Mouse (Mus musculus): ENCODE measurements around the gene Zbtb40.

The Zbtb40 gene

DNA sequence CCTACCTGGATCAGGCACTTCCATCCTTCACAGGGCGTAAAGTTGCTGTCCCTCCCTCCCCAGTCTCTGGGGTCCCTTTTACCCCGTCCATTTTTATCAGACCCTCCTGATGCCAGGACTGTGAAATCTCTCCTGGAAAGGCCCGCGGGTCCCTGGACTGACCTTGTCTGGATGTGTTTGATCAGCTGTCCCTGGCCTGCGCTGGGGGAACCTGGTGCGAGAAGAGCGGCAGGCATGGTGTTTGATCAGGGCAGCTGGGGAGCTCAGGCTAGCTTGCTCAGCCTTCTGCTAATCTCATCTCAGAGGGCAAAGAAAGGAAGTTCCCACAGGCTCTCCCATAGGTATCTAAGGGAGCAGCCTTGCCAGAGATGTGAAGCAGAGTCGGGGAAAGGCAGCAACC lies 71.4 kb downstream of the Zbtb40 start:
- no peak for DNase-seq (ENCODE audit: inconsistent ontology term)

DNA sequence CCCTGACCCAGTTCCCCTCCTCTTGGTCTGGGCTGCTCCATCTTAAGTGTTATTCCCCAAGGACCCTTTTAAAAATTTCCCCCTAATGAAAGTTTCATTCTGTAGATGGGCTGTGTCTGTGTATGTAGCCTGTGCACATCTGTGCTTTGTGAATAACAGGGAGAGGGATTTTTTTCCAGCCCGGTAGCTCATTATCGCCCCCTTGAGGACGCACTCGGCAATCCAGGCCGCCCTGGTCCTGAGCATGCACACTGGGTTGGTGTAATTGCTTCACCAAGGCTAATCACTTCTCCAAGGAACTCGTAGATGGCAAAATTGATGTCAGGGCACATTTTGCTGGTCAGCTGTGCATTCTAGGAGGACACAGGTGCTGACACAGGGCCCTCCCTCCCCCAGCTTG lies 77.7 kb downstream of the Zbtb40 start:
- DNase-seq (ENCODE audit: inconsistent ontology term): peak; percentile 12

DNA sequence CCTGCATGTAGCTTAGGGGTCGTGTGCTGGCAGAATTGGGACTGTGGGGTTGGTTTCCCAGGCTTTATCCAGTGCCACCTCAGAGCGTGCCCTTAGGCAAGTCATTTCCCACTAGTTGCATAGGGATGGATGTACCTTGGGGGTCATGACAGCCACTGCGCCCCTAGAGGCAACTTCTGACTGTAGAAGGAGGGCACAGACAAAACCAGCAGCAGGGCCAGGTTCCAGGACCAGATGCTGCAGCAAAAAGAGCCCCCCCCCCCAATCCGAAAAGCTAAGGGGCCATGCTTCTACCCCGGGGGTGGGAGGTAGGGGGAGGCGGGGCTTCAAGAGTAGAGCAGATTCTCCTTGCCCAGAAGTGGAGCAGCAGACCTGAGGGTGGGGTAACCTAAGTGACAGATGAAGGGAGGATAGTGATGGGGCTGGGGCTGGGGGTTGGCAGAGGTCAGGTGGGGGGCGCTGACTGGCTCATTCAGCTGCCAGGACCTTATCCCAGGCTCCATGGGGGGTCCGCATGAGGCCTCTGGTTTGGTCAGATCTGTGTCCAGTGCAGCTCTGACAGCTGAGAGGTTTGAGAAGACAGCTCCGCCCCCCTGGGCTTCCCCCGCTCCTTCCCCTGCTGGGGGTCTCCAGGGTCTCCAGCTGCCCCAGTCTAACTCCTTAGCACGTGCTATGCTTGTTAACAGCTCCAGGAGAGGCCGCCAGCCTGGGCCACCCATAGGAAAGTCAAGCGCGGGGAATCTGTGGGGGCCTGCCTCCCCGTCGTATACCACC lies 78.9 kb downstream of the Zbtb40 start:
- no peak for DNase-seq (ENCODE audit: inconsistent ontology term)

DNA sequence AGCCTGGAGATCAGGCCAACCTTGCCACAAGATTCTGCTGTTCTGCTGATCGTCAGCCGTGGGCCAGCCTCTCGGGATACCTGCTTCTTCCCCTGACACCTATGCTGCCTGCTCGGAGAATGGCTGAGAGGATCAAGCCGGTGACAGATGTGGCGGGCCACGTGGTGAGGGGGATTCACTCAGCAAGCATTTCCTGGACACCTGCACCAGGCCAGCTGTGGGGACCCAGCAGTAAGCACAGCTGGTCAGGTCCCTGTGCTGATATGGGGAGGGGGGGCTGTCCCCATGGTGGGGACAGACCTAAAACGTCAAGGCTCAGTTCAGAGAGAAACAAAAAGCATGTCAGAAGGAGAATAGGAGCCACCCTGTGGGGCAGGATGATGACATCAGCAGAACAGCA lies 79.5 kb downstream of the Zbtb40 start:
- no peak for DNase-seq (ENCODE audit: inconsistent ontology term)

DNA sequence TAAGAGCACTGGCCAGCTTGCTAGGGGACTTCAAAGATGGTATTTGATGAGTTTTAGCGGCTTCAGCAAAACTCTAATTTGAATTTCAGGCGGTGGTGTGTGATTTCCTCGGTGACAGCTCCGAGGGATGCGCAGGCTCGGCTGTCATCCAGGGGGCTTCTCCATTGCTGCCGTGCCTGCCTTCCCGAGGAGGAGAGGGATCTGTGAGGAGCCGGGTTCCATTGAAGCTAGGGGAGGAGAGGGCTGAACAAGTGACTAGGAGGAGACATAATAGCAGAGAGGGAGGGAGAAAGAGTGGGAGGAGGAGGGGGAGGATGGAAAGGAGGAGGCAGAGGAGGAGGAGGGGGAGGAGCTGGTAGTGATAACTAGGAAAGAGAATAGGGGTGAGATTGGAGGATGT lies 81.1 kb downstream of the Zbtb40 start:
- no peak for DNase-seq (ENCODE audit: inconsistent ontology term)

DNA sequence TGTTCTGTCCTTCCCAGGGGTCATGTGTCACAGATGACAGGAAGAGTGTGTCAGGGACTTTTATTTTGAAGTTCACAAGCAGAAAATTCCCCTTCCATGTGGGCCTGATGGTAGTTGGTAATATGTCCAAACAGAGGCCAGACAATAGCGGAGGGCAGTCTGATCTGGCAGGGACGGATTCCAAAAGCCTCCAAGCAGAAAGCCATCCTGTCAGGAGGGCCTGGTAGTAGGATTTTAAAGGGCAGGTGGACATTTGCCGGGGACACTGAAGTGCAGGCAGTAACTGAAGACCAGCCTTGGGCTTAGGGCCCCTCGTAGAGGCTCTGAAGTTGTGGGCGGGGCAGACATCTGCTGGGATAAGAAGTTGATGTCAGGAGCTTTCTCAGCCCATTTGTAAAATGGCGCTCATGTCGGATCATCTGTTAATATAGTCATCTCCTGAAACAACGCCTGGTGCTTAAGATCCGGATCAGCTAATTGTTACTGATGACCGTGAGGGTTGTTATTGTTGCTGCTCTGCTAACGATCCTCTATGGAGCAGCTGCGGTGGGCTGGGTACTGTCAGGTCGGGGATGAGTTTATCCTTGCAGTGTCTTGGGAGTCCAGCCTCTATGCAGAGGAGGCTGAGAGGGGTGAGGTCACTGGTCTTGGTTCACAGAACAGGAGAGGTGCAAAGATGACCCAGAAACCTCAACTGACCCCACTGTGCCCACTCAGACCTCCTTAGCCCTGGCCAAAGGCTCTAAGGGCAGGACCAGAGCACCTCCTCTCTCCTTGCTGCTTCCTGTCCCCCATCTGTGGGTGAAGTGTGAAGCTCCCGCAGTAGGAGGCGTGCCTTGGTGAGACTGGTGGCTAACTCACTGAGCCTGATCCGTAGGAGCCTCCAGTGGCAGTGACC lies 81.9 kb downstream of the Zbtb40 start:
- DNase-seq (ENCODE audit: inconsistent ontology term): peak; percentile 27

DNA sequence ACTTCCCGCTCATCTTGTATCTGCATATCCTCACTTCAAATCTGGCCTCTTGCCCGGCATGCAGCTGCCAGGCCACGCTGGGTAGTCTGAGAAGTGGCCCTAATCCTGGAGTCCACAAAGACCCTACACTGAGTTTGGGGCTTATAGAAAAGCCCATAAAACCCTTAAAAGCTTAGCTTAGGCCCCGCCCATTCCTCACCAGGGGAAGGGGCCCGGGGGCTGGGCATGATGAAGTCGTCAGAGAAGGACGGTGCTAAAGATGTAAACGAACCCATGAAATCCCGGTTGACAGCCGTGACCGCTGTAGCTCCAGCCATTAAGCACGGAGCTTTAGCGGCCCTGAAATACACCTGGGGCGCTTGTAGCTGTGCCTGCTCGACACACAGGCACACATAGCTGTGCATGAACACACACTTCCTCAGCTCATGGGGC lies 83.6 kb downstream of the Zbtb40 start:
- no peak for DNase-seq (ENCODE audit: inconsistent ontology term)

DNA sequence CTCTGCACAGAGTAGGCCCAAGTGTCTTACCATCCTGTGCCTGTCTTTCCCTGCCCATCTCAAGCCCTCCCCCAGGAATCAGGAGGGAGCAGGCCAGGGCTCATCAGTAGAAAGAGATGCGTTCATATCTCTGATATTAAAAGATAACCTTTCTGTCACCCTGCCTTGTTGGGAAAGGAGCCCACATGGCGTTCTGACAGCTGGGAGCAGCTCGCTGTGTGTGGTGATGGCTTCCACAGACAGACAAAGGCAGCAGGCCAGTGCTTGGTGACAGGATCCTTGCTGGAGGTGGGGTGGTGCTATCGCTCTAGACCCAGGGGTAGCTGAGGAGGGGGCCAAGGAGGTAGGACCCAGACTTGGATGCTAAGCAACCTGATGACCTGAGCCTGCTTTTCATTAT lies 86.2 kb downstream of the Zbtb40 start:
- no peak for DNase-seq (ENCODE audit: inconsistent ontology term)

DNA sequence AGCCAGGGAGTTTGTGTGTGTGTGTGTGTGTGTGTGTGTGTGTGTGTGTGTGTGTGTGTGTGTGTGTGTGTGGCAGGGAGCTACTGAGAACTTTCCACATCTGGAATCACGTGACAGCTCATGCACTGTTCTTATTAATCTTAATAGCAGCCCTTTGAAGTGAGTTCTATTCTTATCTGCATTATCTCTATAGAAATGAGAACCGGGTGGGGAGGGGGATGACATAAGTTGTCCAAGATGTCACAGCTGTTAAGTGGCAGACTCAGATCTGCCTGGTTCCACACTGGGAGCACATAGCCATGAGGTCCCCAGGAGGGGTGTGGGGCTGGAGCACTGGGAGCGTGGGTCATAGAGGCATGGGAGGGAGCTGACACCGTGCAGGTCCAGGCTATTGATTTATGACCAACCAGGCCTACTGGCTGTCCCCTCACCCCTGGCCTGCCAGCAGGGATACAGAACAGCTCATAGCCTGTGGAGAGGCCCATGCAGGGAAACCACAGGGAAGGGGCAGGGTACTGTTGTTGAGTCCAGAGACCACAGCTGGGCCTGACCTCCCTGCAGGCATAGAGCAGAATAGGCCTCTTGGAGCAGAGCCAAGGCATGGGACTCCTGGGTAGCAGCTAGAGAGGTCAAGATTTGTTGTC lies 86.8 kb downstream of the Zbtb40 start:
- no peak for DNase-seq (ENCODE audit: inconsistent ontology term)

DNA sequence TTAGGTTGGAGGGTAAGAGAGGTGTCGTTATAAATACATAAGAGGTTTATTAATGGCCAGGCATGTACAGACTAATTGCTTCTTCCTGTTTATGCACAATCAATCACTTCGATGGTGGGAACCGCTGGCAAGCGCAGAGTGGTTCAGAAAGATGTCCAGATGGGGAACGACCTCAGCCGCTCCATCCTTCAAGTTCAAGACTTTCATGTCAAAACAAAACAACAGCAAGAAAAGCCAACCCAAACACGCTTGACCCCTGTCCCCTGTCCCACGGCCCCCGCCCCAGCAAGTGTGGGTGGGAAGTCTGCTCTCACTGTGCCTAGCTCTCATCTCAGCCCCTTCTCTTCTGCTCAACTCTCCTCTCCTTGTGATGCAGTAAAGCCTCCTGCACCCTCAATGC lies 88.0 kb downstream of the Zbtb40 start:
- DNase-seq (ENCODE audit: inconsistent ontology term): no peak

DNA sequence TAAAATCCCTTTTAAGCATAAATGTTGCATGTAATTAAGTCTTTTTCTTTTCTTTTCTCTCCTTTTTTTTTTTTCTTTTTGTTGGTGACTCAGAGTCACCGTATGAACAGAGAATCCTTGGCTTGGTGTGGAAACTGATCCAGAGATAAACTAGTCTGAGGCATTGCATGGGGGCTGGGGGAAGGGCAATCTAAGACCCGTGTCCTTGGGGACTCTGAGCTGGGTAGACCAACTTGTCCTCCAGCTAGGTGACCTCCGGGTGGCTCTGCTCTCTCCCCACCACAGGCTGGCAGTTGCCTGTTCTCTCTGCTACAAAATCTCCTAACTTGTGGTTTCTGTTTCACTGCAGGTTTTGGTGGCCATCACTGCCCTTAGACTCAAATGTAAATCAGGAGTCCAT lies 88.5 kb downstream of the Zbtb40 start:
- DNase-seq (ENCODE audit: inconsistent ontology term): no peak

DNA sequence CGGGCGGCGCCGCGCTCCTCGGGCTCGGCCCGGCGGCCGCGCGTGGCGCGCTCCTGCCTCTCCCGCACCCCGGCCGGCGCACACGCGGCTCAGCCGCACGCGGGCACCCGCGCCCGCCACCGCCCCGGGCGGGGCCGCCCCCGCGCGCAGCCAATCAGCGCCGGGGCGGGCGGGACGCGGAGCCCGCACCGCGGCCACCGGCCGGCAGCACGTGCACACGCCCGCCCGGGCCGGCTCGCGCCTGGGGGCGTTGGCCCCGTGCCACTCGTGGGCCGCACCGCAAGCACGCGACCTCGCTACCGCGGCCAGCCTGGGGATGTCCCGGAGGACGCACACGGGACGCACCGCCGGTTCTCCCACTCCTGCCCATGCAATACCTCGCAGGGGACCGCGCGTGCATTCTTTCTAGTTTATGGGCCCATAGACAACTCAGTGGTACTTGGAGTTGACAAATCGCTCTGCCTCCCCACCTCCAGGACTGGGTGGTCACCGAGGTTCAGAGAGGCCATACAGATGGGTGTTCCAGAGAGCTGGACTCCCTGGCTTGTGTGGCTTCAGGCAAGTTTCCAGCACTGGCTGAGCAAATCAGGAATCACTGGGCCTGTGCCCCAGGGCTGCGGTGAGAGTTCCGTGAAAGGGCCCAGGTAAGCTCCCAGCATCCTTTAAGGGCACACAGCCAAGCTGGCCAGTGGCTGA lies 91.7 kb downstream of the Zbtb40 start, which contains the start of gene Epha8:
Gene Epha8, minus strand, starts transcription at position 66 of the 696 bp plus-strand sequence.
- peak; percentile 37 for DNase-seq (ENCODE audit: inconsistent ontology term)

DNA sequence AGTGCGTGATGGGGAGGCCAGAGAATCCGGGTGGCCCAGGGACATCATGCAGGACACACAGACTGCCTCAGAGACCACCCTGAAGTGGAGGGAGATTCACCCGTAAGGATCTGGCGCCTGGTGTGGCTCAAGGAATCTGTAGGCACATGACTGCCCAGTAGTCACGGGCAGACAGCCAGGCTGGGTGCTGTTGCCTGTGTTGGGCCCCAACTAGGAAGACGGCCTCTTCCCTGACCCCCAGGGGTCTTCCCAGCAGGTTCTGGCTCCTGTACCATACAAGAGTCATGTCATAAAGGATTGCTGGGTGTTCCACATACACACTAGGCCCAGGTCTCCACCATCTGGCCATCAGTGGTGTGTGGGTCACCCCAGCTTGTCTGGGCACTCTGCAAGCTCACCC lies 94.0 kb downstream of the Zbtb40 start:
- no peak for DNase-seq (ENCODE audit: inconsistent ontology term)

DNA sequence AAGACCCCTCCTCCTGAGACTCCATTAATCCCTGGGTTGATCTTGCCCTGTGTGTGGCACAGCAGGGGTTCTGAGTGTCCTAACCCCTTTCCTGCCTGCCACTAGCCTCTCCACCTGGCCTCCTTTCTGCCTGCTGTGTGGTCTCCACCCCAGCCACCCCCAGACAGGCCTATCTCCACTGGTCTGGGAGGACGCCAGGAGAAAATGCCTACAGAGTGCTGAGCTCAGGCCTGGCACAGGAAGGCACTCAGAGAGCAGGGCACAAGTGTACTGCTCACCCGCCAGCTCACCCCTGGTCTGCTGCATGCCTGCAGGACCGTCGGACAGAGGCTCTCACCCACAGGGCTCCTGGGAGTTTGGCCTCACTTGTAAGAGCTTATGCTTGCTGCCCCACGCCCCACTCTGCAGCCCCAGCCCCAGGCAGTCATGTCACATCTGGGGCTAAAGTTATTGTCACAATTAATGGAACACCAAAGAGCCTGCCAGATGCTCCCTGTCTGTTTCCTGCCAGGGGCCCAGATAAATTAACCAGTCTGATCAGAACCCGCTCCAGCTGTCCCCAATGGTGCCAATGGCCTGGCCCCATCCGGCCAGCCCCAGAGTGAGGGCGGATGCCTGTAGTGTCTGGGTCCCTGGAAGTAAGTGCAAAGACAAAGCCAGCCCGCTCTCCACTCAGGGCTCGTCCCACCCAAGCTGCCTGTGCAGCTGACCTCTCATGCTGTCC lies 99.2 kb downstream of the Zbtb40 start:
- DNase-seq (ENCODE audit: inconsistent ontology term): no peak

DNA sequence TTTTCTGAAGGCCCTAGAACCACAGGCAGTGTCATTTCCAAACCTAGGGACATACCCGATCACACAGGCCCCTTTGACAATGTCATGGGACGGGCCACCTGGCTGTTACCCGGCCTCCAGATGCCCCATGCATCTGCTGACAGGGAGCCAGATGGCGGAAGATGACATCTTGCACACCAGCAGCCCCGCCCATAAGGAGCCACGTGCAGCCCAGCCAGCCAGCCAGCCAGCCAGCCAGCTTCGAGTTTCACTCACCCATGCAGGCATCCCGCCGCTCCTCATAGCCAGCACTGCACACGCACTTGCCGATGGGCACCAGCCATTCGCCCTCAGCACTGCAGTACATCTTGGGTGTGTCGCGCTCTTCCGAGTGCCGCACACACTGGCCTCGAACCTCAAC lies 103.2 kb downstream of the Zbtb40 start:
- no peak for DNase-seq (ENCODE audit: inconsistent ontology term)

DNA sequence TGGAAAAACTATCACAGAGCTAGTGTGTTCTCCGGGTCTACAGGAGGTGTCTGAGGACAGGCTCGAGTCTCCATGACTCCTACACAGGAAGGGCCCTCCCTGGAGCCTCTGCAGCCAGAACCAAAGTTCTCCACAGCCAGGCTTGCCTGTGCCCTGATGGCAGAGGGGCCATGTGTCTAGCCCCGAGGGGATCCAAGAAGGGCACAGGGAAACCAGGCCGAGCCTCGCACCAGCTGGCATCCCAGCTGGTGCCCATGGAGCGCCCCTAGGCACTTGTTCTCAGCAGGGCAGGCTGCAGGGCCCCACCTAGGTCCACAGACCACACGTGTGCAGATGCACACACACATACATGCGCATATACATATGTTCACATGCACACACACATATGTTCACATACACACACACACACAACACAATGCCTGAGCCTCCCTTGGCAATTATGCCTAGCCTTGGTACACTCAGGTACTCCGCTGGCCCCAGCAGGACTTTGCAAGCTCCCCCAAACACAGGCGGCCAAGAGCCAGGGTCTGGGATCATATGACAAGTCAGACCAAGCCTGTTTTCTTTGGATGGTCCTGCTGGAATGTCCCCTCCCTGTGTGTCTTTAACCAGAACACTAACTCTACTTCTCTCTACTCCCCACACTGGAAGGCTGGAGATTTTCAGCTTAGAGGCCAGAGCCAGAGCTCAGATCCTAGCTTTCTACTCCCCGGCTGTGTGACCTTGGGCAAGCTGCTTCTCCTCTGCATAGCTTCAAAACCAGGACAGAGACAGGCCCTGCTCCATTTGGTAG lies 103.8 kb downstream of the Zbtb40 start:
- DNase-seq (ENCODE audit: inconsistent ontology term): no peak

DNA sequence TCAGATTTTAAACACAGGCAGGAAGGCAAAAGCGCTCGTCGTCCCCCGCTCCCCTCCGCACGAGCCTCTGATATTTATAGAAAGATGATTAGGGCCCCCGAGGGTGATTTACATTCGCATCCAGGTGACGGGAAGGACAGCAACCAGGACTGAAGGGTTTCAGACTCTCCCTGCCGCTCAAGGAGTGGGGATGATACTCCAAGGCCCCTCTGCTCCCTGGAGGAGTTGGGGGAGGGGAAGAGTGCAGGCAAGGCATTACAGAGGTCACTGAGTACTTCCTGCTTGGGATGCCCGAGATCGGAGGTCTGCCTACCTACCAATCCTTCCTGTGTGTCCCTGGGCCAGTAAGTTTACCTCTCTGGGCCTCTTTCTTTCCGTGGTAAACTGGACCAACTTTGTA lies 105.4 kb downstream of the Zbtb40 start:
- no peak for DNase-seq (ENCODE audit: inconsistent ontology term)

DNA sequence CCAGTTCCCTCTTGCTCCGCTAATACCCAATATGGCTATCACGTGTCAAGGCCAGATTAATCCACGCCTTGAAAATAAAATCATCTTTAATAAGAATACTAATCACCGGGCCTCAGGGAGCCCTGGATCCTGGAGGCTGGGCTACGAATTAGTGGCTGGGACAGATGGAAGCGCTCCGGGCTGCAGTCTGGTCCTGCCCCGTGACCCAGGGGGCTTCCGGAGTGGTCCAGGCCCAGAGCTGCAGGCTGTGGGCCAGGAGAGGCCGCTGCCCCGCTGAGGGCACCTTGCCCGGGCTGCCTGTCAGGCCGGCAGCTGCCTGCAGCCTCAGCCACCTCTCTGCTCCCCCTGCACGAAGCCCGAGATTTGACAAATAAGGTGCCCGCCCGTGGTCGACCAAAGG lies 105.8 kb downstream of the Zbtb40 start:
- DNase-seq (ENCODE audit: inconsistent ontology term): no peak

DNA sequence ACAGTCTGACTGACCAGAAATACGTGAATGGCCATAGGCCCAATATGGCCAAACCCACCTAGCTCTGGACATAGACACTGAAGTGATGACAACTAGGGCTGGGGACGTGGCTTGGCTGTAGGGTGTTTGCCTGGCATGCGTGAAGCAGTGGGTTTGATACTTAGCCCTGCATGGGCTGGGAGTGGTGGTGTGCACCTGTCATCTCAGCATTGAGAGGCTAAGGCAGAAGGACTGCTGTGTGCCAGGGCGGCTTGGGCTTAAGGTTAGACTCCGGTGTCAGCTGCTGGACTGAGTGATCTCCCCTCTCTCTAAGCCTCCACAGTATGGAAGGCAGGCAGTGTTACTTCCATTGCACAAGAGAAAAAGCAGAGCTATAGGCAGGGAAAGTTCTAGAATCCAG lies 110.7 kb downstream of the Zbtb40 start:
- no peak for DNase-seq (ENCODE audit: inconsistent ontology term)

DNA sequence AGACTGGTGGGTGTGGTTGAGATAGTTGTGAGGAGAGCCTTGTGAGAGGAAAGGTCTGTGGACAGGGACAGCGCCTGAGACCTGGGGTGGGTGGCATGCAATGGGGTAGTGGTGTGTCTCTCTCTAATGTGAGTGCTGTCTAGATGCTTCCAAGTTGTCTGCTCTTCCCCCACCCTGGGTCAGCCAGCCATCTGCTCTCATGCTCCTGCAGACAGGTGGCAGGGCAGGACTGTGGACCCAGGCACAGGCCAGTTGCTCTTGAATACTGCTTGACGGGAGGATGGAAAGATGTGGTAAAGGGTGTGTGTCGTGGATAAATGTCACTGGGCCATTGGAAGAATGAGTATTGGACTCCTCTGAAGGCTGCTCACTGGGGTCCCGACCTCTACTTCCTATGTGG lies 111.3 kb downstream of the Zbtb40 start:
- no peak for DNase-seq (ENCODE audit: inconsistent ontology term)

All from Muller cell, postnatal 12 days (primary cell).